10 mouse cellular contexts compared by ENCODE assay signal in genomic region chr19:12595135-12595529, GRCm38 (mm10). TPM values are rescaled to one million over a fixed set of nuclear protein-coding genes. Genes with fewer than 3 reads are reported as not detected.
DNase-seq lines count a peak whose midpoint lies in the region; ATAC-seq and TF ChIP-seq lines count a peak whose summit lies in the region.
"Had no signal": no experiment of that assay in that cellular context is flagged by ENCODE, and none has a peak within 500 bp of the region (broad histone marks: within the 10 kb centered on the region; RNA-seq: fewer than 3 reads in every experiment).

No protein-coding gene starts in this region.

- H3K9me3 ChIP-seq in heart, embryonic 15.5 days (replicated peaks), result no peaks in the 10 kb centered on the region
- H3K9me3 ChIP-seq in embryonic facial prominence, embryonic 13.5 days, result no peaks in the 10 kb centered on the region
- H3K9me3 ChIP-seq in hindbrain, postnatal 0 days (ENCODE audit: low read length), result no peaks in the 10 kb centered on the region
- no peaks in the 10 kb centered on the region for H3K9me3 ChIP-seq in midbrain, embryonic 15.5 days

- no peaks in the 10 kb centered on the region for H3K27me3 ChIP-seq in heart, embryonic 15.5 days
- H3K27me3 ChIP-seq in heart, adult 2 months (ENCODE audit: control insufficient read depth, insufficient read depth, low read length), result no peaks in the 10 kb centered on the region
- peaks cover 11% of the 10 kb centered on the region for H3K27me3 ChIP-seq in embryonic facial prominence, embryonic 13.5 days
- no peaks in the 10 kb centered on the region for H3K27me3 ChIP-seq in hindbrain, postnatal 0 days (ENCODE audit: insufficient read depth, low read length)
- H3K27me3 ChIP-seq in midbrain, embryonic 15.5 days (replicated peaks), result no peaks in the 10 kb centered on the region

- no peak for TF ChIP-seq POLR2A in heart, adult 2 months (IDR thresholded peaks at IDR 0.05; ENCODE audit: insufficient read depth, low read depth, low read length)

- TF ChIP-seq CTCF in heart, adult 2 months (IDR thresholded peaks at IDR 0.05), result no peak
- no peak for TF ChIP-seq CTCF in hindbrain, postnatal 0 days (IDR thresholded peaks at IDR 0.05; ENCODE audit: low read depth)

- no peaks in the 10 kb centered on the region for H3K36me3 ChIP-seq in heart, embryonic 15.5 days
- no peaks in the 10 kb centered on the region for H3K36me3 ChIP-seq in heart, adult 2 months (ENCODE audit: control insufficient read depth, insufficient read depth, low read length)
- H3K36me3 ChIP-seq in embryonic facial prominence, embryonic 13.5 days, result no peaks in the 10 kb centered on the region
- no peaks in the 10 kb centered on the region for H3K36me3 ChIP-seq in hindbrain, postnatal 0 days (ENCODE audit: insufficient read depth, low read length)
- H3K36me3 ChIP-seq in midbrain, embryonic 15.5 days (replicated peaks), result no peaks in the 10 kb centered on the region

- intact Hi-C loops in heart, adult 2 months (cut with DNase I), result loop anchor here (10.0 kb wide), 1 partner anchor 160 kb away; no protein-coding TSS in a partner anchor

- peak overlapping the region; percentile 100 for H3K4me2 ChIP-seq in heart, embryonic 15.5 days
- H3K4me2 ChIP-seq in embryonic facial prominence, embryonic 13.5 days, result peak overlapping the region; percentile 99
- peak overlapping the region; percentile 95 for H3K4me2 ChIP-seq in hindbrain, postnatal 0 days (ENCODE audit: low read depth, low read length)
- H3K4me2 ChIP-seq in midbrain, embryonic 15.5 days, result peak overlapping the region; percentile 87

- peak overlapping the region; percentile 65; the same call in 1 of the 2 replicates for H3K4me3 ChIP-seq in heart, embryonic 15.5 days
- H3K4me3 ChIP-seq in heart, adult 2 months, result no peak overlapping the region
- peak overlapping the region; percentile 64 for H3K4me3 ChIP-seq in embryonic facial prominence, embryonic 13.5 days
- peak overlapping the region; percentile 84 for H3K4me3 ChIP-seq in hindbrain, postnatal 0 days (ENCODE audit: low read length)
- peak overlapping the region; percentile 84 for H3K4me3 ChIP-seq in midbrain, embryonic 15.5 days

- no peak overlapping the region for H3K27ac ChIP-seq in heart, embryonic 15.5 days
- H3K27ac ChIP-seq in heart, adult 2 months, result no peak overlapping the region
- no peak overlapping the region for H3K27ac ChIP-seq in embryonic facial prominence, embryonic 13.5 days
- no peak overlapping the region for H3K27ac ChIP-seq in hindbrain, postnatal 0 days
- H3K27ac ChIP-seq in midbrain, embryonic 15.5 days, result peak overlapping the region; percentile 89

- ATAC-seq in heart, embryonic 15.5 days (replicated peaks; ENCODE audit: insufficient number of reproducible peaks, insufficient read depth, low FRiP score, low read depth), result no peak
- no peak for ATAC-seq in embryonic facial prominence, embryonic 13.5 days (ENCODE audit: insufficient number of reproducible peaks, insufficient read depth, low FRiP score, low TSS enrichment, low read depth)
- no peak for ATAC-seq in hindbrain, postnatal 0 days
- ATAC-seq in midbrain, embryonic 15.5 days (replicated peaks), result no peak
- no peak for ATAC-seq in erythroblast, adult 5-6 weeks (replicated peaks; ENCODE audit: low FRiP score, poor library complexity, severe bottlenecking)

- H3K79me2 ChIP-seq in heart, adult 2 months (replicated peaks; ENCODE audit: control insufficient read depth, insufficient read depth, low read length), result no peaks in the 10 kb centered on the region

- peaks cover 7% of the 10 kb centered on the region for H3K4me1 ChIP-seq in heart, embryonic 15.5 days (replicated peaks)
- H3K4me1 ChIP-seq in heart, adult 2 months (ENCODE audit: control insufficient read depth, insufficient read depth, low read length), result no peaks in the 10 kb centered on the region; the same call in none of the 2 replicates
- peaks cover 11% of the 10 kb centered on the region; the same call in 1 of the 2 replicates for H3K4me1 ChIP-seq in embryonic facial prominence, embryonic 13.5 days
- H3K4me1 ChIP-seq in hindbrain, postnatal 0 days (ENCODE audit: insufficient read depth, low read length), result no peaks in the 10 kb centered on the region
- peaks cover 16% of the 10 kb centered on the region for H3K4me1 ChIP-seq in midbrain, embryonic 15.5 days

- peak overlapping the region; percentile 70; the same call in 1 of the 2 replicates for H3K9ac ChIP-seq in heart, embryonic 15.5 days
- H3K9ac ChIP-seq in heart, adult 2 months (ENCODE audit: low read depth, low read length), result no peak overlapping the region
- H3K9ac ChIP-seq in embryonic facial prominence, embryonic 13.5 days, result no peak overlapping the region
- H3K9ac ChIP-seq in hindbrain, postnatal 0 days (replicated peaks; ENCODE audit: low read length), result peak overlapping the region; percentile 87; the same call in 1 of the 2 replicates
- H3K9ac ChIP-seq in midbrain, embryonic 15.5 days, result peak overlapping the region; percentile 84; the same call in 1 of the 2 replicates

- WGBS in heart, embryonic 15.5 days, result 45% methylated on average over 2 of the region's 2 CpGs
- WGBS in heart, adult 2 months, result 45% methylated on average over 2 of the region's 2 CpGs
- 55% methylated on average over 2 of the region's 2 CpGs for WGBS in embryonic facial prominence, embryonic 13.5 days
- WGBS in hindbrain, postnatal 0 days, result 60% methylated on average over 2 of the region's 2 CpGs
- 50% methylated on average over 2 of the region's 2 CpGs for WGBS in midbrain, embryonic 15.5 days

- TF ChIP-seq EP300 in heart, adult 2 months (IDR thresholded peaks at IDR 0.05; ENCODE audit: insufficient read depth, low read depth, low read length), result no peak

- DNase-seq in heart, adult 2 months, result no peak
- DNase-seq in hindbrain, postnatal 0 days (ENCODE audit: low spot score), result no peak
- no peak for DNase-seq in adipocyte (ENCODE audit: low spot score)
- DNase-seq in adrenal gland, postnatal 36 days, result no peak

RNA-seq across cellular contexts. Expression of gene Gm4952, which starts 4.6 kb away (rescaled TPM):
- 0.10 and 0.15 TPM in 2 replicates for polyA plus RNA-seq in heart, embryonic 15.5 days (2015; fragmentation: Nextera tagmentation; extraction: Ambion mirVana)
- not detected for total RNA-seq in heart, adult 2 months (2021)
- polyA plus RNA-seq in heart, adult 2 months (2012; rRNA removed), result not detected in 2 replicates
- polyA plus RNA-seq in embryonic facial prominence, embryonic 13.5 days (2015; fragmentation: Nextera tagmentation; extraction: Ambion mirVana), result 0.19 and 0.25 TPM in 2 replicates
- total RNA-seq in hindbrain, postnatal 0 days (2014; rRNA removed), result 0.14 TPM in 1 of 2 replicates, not detected in the other
- polyA plus RNA-seq in hindbrain, postnatal 0 days (2015; fragmentation: Nextera tagmentation; extraction: Ambion mirVana), result 0.30 and 0.43 TPM in 2 replicates
- polyA plus RNA-seq in midbrain, embryonic 15.5 days (2015; fragmentation: Nextera tagmentation; extraction: Ambion mirVana), result 0.14 TPM in 1 of 2 replicates, not detected in the other
- not detected in 2 replicates for total RNA-seq in erythroblast, adult 5-6 weeks (2015; ENCODE audit: low replicate concordance)
- 0.14 TPM in 1 of 2 replicates, not detected in the other for total RNA-seq in erythroblast, adult 5-6 weeks (2017; ENCODE audit: low replicate concordance)
- under 1 TPM in 1 of 2 experiments, not detected in 1; 0.53 TPM for total RNA-seq in adrenal gland, postnatal 36 days (2021)
- total RNA-seq: gastrocnemius, adult 18-20 months had no signal

RNA-seq across cellular contexts. Expression of gene Glyat, which starts 38.0 kb away (rescaled TPM):
- not detected in 2 replicates for polyA plus RNA-seq in heart, embryonic 15.5 days (2015; fragmentation: Nextera tagmentation; extraction: Ambion mirVana)
- not detected for total RNA-seq in heart, adult 2 months (2021)
- 0.20 TPM in 1 of 2 replicates, not detected in the other for polyA plus RNA-seq in heart, adult 2 months (2012; rRNA removed)
- not detected in 2 replicates for polyA plus RNA-seq in embryonic facial prominence, embryonic 13.5 days (2015; fragmentation: Nextera tagmentation; extraction: Ambion mirVana)
- not detected in 2 replicates for total RNA-seq in hindbrain, postnatal 0 days (2014; rRNA removed)
- 0.05 TPM in 1 of 2 replicates, not detected in the other for polyA plus RNA-seq in hindbrain, postnatal 0 days (2015; fragmentation: Nextera tagmentation; extraction: Ambion mirVana)
- polyA plus RNA-seq in midbrain, embryonic 15.5 days (2015; fragmentation: Nextera tagmentation; extraction: Ambion mirVana), result not detected in 2 replicates
- not detected in 2 replicates for total RNA-seq in erythroblast, adult 5-6 weeks (2015; ENCODE audit: low replicate concordance)
- total RNA-seq in erythroblast, adult 5-6 weeks (2017; ENCODE audit: low replicate concordance), result not detected in 2 replicates
- under 1 TPM in 1 of 2 experiments, not detected in 1; 0.33 TPM for total RNA-seq in adrenal gland, postnatal 36 days (2021)
- total RNA-seq: gastrocnemius, adult 18-20 months; left cerebral cortex, postnatal 14 days had no signal

RNA-seq across cellular contexts. Expression of gene Fam111a, which starts 49.6 kb away (rescaled TPM):
- polyA plus RNA-seq in heart, embryonic 15.5 days (2015; fragmentation: Nextera tagmentation; extraction: Ambion mirVana), result 16.6 and 17.3 TPM in 2 replicates
- 1 to 10 TPM; 4.4 to 4.7 TPM for total RNA-seq in heart, adult 2 months (2021)
- polyA plus RNA-seq in heart, adult 2 months (2012; rRNA removed), result 1.5 and 2.7 TPM in 2 replicates
- 20.3 and 23.4 TPM in 2 replicates for polyA plus RNA-seq in embryonic facial prominence, embryonic 13.5 days (2015; fragmentation: Nextera tagmentation; extraction: Ambion mirVana)
- 1.9 and 4.8 TPM in 2 replicates for total RNA-seq in hindbrain, postnatal 0 days (2014; rRNA removed)
- 3.2 and 3.3 TPM in 2 replicates for polyA plus RNA-seq in hindbrain, postnatal 0 days (2015; fragmentation: Nextera tagmentation; extraction: Ambion mirVana)
- 5.0 and 6.0 TPM in 2 replicates for polyA plus RNA-seq in midbrain, embryonic 15.5 days (2015; fragmentation: Nextera tagmentation; extraction: Ambion mirVana)
- total RNA-seq in erythroblast, adult 5-6 weeks (2015; ENCODE audit: low replicate concordance), result 79.0 and 112 TPM in 2 replicates
- 78.5 and 79.9 TPM in 2 replicates for total RNA-seq in erythroblast, adult 5-6 weeks (2017; ENCODE audit: low replicate concordance)
- 1 to 10 TPM; 3.2 to 6.4 TPM for total RNA-seq in adrenal gland, postnatal 36 days (2021)

Comparison
In these comparisons a context has a peak if more than half of its experiments do, and no peak if none do; other contexts are left out.
1. H3K9ac ChIP-seq: peak in heart, embryonic 15.5 days (single experiment), hindbrain, postnatal 0 days (single experiment) and midbrain, embryonic 15.5 days (single experiment); none in heart, adult 2 months (single experiment) and embryonic facial prominence, embryonic 13.5 days (single experiment).
2. Peak in every context shown above with its lines, with median percentiles within 50 percentile points of each other: H3K4me2 ChIP-seq.